Mouse (Mus musculus) limb, embryonic 11.5 days (tissue): Measurements from ENCODE around the gene Idh2. TPM values are rescaled to one million over a fixed set of nuclear protein-coding genes. Genes with fewer than 3 reads are reported as not detected.
A peak's percentile ranks its signal among the peaks of the same experiment; 100 is the strongest.

ENCODE experiments used
- ATAC-seq: fragments of 200-750 bp; cut with Nextera tagmentation; 2 replicates; pipeline ENCODE4 v1.8.0; 2017; ENCODE audit warnings: low read depth; ENCODE audit not compliant: insufficient number of reproducible peaks, low FRiP score, low TSS enrichment
- DNase-seq: peaks from one replicate; pipeline ENCODE4 v3.0.0-alpha.2; 2015; ENCODE audit warnings: low spot score
- H3K27ac ChIP-seq: fragments of 300-500 bp; sonication (generic); replicated peaks from 2 replicates; pipeline ENCODE4 v1.5.1; 2014; ENCODE audit warnings: low read depth, mild to moderate bottlenecking, low read length
- H3K27me3 ChIP-seq: fragments of 300-500 bp; sonication (generic); 2 replicates; pipeline ENCODE4 v1.6.1; 2014; ENCODE audit warnings: mild to moderate bottlenecking, low read length, mixed read lengths; ENCODE audit not compliant: control insufficient read depth, insufficient read depth
- H3K36me3 ChIP-seq: fragments of 300-500 bp; sonication (generic); 2 replicates; pipeline ENCODE4 v1.6.1; 2014; ENCODE audit warnings: mild to moderate bottlenecking, low read length, moderate library complexity, mixed read lengths; ENCODE audit not compliant: control insufficient read depth, insufficient read depth
- H3K4me1 ChIP-seq: fragments of 300-500 bp; sonication (generic); 2 replicates; pipeline ENCODE4 v1.6.1; 2014; ENCODE audit warnings: low read length, mixed read lengths; ENCODE audit not compliant: control insufficient read depth, insufficient read depth
- H3K4me2 ChIP-seq: fragments of 300-500 bp; sonication (generic); 2 replicates; pipeline ENCODE4 v1.6.1; 2014; ENCODE audit warnings: low read depth, mild to moderate bottlenecking, moderate library complexity; ENCODE audit not compliant: severe bottlenecking
- H3K4me3 ChIP-seq: fragments of 300-500 bp; sonication (generic); 2 replicates; pipeline ENCODE4 v1.5.1; 2014; ENCODE audit warnings: low read depth, low read length
- H3K9ac ChIP-seq: fragments of 300-500 bp; sonication (generic); 2 replicates; pipeline ENCODE4 v1.6.1; 2014; ENCODE audit warnings: mild to moderate bottlenecking, low read length
- H3K9me3 ChIP-seq: fragments of 300-500 bp; sonication (generic); 2 replicates; pipeline ENCODE4 v1.6.1; 2016; ENCODE audit warnings: low read length; ENCODE audit not compliant: control insufficient read depth
- WGBS: fragments of 180-500 bp; shearing (Covaris S2); extraction: QIAGEN DNeasy Blood & Tissue Kit; methylation state at CpG from one replicate; pipeline ENCODE4 v1.1.7; 2014; 5-methylcytosine and 5-hydroxymethylcytosine counted together
- polyA plus RNA-seq: library from polyadenylated mRNA; unstranded; fragments of >200 nt; fragmentation: Nextera tagmentation; extraction: Ambion mirVana; gene quantifications from 2 replicates; pipeline ENCODE4 v1.2.1, GENCODE M21; 2014

The Idh2 gene
- polyA plus RNA-seq, 1 experiment from 2014 or later = 555 TPM

- Histone ChIP-seq H3K9ac (no peak overlapping the region), H3K4me1 (no peaks in the 10 kb centered on the region), H3K27me3 (no peaks in the 10 kb centered on the region), H3K4me2 (no peak overlapping the region), H3K4me3 (no peak overlapping the region), H3K9me3 (no peaks in the 10 kb centered on the region), H3K27ac (no peak overlapping the region), H3K36me3 (no peaks in the 10 kb centered on the region)
- ATAC-seq = no peak
- WGBS = 50% methylated on average over 9 of the region's 9 CpGs
- no peak for DNase-seq
Measured at GRCm38 (mm10) chr7:80149356-80149755, 34.2 kb upstream of the Idh2 start.

- Histone ChIP-seq H3K36me3 (no peaks in the 10 kb centered on the region), H3K4me3 (no peak overlapping the region), H3K9ac (no peak overlapping the region), H3K4me2 (no peak overlapping the region), H3K9me3 (no peaks in the 10 kb centered on the region), H3K4me1 (no peaks in the 10 kb centered on the region), H3K27ac (no peak overlapping the region), H3K27me3 (no peaks in the 10 kb centered on the region)
- DNase-seq (no peak), ATAC-seq (no peak)
- WGBS = 90% methylated on average over 8 of the region's 8 CpGs
Measured at GRCm38 (mm10) chr7:80146077-80146476, 30.9 kb upstream of the Idh2 start.

GRCm38 (mm10) chr7:80144695-80145094 is 29.5 kb upstream of the Idh2 start:
- DNase-seq (no peak), ATAC-seq (no peak)
- H3K36me3 ChIP-seq = no peaks in the 10 kb centered on the region
- no peaks in the 10 kb centered on the region for H3K4me1 ChIP-seq
- H3K9me3 ChIP-seq = no peaks in the 10 kb centered on the region
- no peak overlapping the region for H3K4me2 ChIP-seq
- H3K9ac ChIP-seq = no peak overlapping the region
- H3K27me3 ChIP-seq = no peaks in the 10 kb centered on the region
- WGBS = 91% methylated on average over 7 of the region's 7 CpGs
- H3K4me3 ChIP-seq = no peak overlapping the region
- no peak overlapping the region for H3K27ac ChIP-seq

GRCm38 (mm10) chr7:80143331-80144273 is 28.4 kb upstream of the Idh2 start:
- DNase-seq = peak; percentile 28
- Histone ChIP-seq H3K4me1 (no peaks in the 10 kb centered on the region), H3K4me2 (no peak overlapping the region), H3K9me3 (no peaks in the 10 kb centered on the region), H3K4me3 (no peak overlapping the region), H3K27ac (no peak overlapping the region), H3K27me3 (no peaks in the 10 kb centered on the region), H3K36me3 (no peaks in the 10 kb centered on the region), H3K9ac (peak overlapping the region; percentile 17; the same call in 1 of the 2 replicates)
- ATAC-seq = no peak
- 48% methylated on average over 22 of the region's 22 CpGs for WGBS

- 17% methylated on average over 9 of the region's 9 CpGs for WGBS
- no peak overlapping the region for H3K4me2 ChIP-seq
- no peaks in the 10 kb centered on the region for H3K9me3 ChIP-seq
- no peaks in the 10 kb centered on the region for H3K4me1 ChIP-seq
- ATAC-seq = peak; percentile 69
- no peaks in the 10 kb centered on the region for H3K36me3 ChIP-seq
- H3K9ac ChIP-seq = peak overlapping the region; percentile 45; the same call in 1 of the 2 replicates
- no peak overlapping the region for H3K27ac ChIP-seq
- H3K4me3 ChIP-seq = no peak overlapping the region
- peak; percentile 86 for DNase-seq
- H3K27me3 ChIP-seq = no peaks in the 10 kb centered on the region
Measured at GRCm38 (mm10) chr7:80140815-80141214, 25.6 kb upstream of the Idh2 start.

- H3K9me3 ChIP-seq = no peaks in the 10 kb centered on the region
- DNase-seq = no peak
- no peak overlapping the region for H3K9ac ChIP-seq
- no peaks in the 10 kb centered on the region for H3K4me1 ChIP-seq
- no peaks in the 10 kb centered on the region for H3K36me3 ChIP-seq
- H3K27me3 ChIP-seq = no peaks in the 10 kb centered on the region
- H3K4me2 ChIP-seq = no peak overlapping the region
- no peak overlapping the region for H3K4me3 ChIP-seq
- no peak for ATAC-seq
- no peak overlapping the region for H3K27ac ChIP-seq
- WGBS = 87% methylated on average over 1 of the region's 1 CpGs
Measured at GRCm38 (mm10) chr7:80138375-80138774, 23.2 kb upstream of the Idh2 start.

- no peaks in the 10 kb centered on the region for H3K4me1 ChIP-seq
- no peaks in the 10 kb centered on the region for H3K9me3 ChIP-seq
- H3K36me3 ChIP-seq = no peaks in the 10 kb centered on the region
- DNase-seq = no peak
- no peak for ATAC-seq
- no peak overlapping the region for H3K4me2 ChIP-seq
- 92% methylated on average over 1 of the region's 1 CpGs for WGBS
- no peak overlapping the region for H3K4me3 ChIP-seq
- no peaks in the 10 kb centered on the region for H3K27me3 ChIP-seq
- no peak overlapping the region for H3K9ac ChIP-seq
- no peak overlapping the region for H3K27ac ChIP-seq
Measured at GRCm38 (mm10) chr7:80135173-80135532, 20.0 kb upstream of the Idh2 start.

GRCm38 (mm10) chr7:80134454-80135172 is 19.4 kb upstream of the Idh2 start:
- H3K4me2 ChIP-seq = no peak overlapping the region
- WGBS = 51% methylated on average over 8 of the region's 8 CpGs
- H3K36me3 ChIP-seq = no peaks in the 10 kb centered on the region
- DNase-seq (no peak), ATAC-seq (no peak)
- H3K27me3 ChIP-seq = no peaks in the 10 kb centered on the region
- H3K27ac ChIP-seq = no peak overlapping the region
- no peak overlapping the region for H3K4me3 ChIP-seq
- no peak overlapping the region for H3K9ac ChIP-seq
- no peaks in the 10 kb centered on the region for H3K9me3 ChIP-seq
- no peaks in the 10 kb centered on the region for H3K4me1 ChIP-seq
